Mouse (Mus musculus): ENCODE measurements at regions not wholly inside any gene's neighbourhood (a gene's known extent, or its start where the extent isn't known, plus 50 kb on each side); places are given as distances from the start of the nearest gene placed in this dataset.

GRCm38 (mm10) chr11:57913020-57913699 lies 80.5 kb upstream of the Hand1 start:
- no peak for DNase-seq
- intact Hi-C loops (cut with DNase I) = no loop called here

DNA sequence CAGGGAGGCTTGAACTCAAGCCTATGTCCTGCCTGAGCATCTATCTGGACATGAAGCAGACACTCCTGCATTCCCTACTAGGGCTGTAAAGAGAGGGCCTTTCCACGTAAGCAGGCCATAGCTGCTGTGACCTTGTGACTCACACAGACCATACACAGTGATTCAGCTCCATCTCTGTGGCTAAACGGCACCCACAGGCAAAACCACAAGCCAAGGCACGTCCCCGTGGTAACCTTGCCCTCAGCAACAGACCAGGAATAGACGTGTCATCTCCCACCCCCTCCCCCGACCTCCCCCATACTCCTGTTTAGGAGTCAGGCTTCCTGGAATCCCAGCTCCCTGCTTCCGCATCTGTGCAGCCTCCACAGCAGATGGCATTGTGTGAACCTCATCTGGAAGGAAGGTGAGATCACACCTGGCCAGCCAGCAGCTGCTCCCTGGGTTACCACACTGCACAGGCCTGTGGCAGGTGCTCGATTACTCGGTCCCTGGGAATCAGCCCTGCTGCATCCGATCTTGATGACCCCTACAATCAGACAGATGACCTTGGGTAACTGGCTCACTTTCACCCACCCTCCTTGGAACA lies 79.2 kb upstream of the Hand1 start:
- no peak for DNase-seq
- intact Hi-C loops (cut with DNase I) = no loop called here

DNA sequence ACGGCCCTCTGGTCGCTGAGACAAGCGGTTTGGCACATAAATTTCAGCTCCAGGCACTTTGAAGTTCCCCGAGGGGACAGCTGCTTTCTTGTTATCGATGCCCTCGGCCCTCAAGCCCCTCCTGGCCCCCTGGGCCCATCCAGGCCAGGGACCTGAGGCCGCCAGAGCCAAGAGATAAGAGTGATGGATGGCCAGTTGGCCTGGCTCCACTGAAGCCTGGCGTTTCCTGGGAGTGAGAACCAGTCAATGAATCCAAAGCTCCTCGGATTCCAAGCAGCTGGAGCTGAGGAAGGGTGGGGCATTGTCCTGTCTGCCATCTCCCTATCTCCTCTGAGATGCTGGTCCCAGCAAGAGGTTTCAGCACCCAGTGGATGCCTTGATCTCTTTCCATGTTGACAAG lies 71.6 kb upstream of the Hand1 start:
- intact Hi-C loops (cut with DNase I) = no loop called here
- no peak for DNase-seq

GRCm38 (mm10) chr11:57899335-57899734 lies 66.7 kb upstream of the Hand1 start:
- intact Hi-C loops (cut with DNase I) = no loop called here
- DNase-seq = no peak

GRCm38 (mm10) chr11:57895497-57895896 lies 62.9 kb upstream of the Hand1 start:
- DNase-seq = no peak
- intact Hi-C loops (cut with DNase I) = no loop called here

- intact Hi-C loops (cut with DNase I) = no loop called here
These were observed 50.4 kb upstream of the Hand1 start for GRCm38 (mm10) chr11:57882736-57883635.

More at GRCm38 (mm10) chr11:57882736-57883635, 50.4 kb upstream of the Hand1 start:
- no peak for DNase-seq
